Mouse (Mus musculus): ENCODE data around the gene Stil.

DNA sequence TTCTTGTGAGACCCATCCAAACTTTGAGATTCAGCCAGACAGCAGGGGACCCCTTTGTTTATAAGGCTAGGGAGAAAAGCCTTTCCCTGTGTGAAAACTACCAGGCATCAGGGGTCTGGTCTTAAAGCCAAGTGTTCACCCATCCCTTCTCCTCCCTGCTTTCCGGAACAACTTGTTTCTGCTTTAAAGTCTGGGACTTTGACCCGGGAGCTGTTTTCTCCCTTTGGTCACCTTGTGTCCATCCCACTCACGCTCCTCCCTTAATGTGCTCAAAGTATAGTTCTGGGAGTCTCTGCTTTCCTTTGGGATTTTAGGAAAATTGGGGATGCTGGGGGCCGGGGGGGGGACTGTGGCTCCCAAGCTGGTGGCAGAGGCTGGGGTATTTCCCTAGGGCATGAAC is 86.3 kb downstream of the Stil start:
- TF ChIP-seq MYOG (IDR thresholded peaks at IDR 0.05; ENCODE audit: control insufficient read depth, extremely low read depth, insufficient read length), result no peak
- no peak for TF ChIP-seq MYOD1 (IDR thresholded peaks at IDR 0.05; ENCODE audit: control insufficient read depth, insufficient read length, low read depth)
